Mouse (Mus musculus) heart, postnatal 4 days (tissue): ENCODE results near the gene Spocd1. TPM values are rescaled to one million over a fixed set of nuclear protein-coding genes. Genes with fewer than 3 reads are reported as not detected.

ENCODE experiments used
- DNase-seq: peaks from one replicate; pipeline ENCODE4 v3.0.0; 2021
- total RNA-seq, 2 experiments: library from RNA; stranded (reverse); gene quantifications; 2 replicates each; pipeline ENCODE4 v1.2.3; 2021

Spocd1 gene
- total RNA-seq, 2 experiments from 2014 or later: 0.11 TPM; not detected in 1

GRCm38 (mm10) chr4:129918901-129919300, 10.1 kb upstream of the Spocd1 start:
- no peak for DNase-seq

- DNase-seq: no peak
Observed at GRCm38 (mm10) chr4:129920542-129921313, 8.3 kb upstream of the Spocd1 start.

- no peak for DNase-seq
Observed at GRCm38 (mm10) chr4:129921314-129921587, 7.8 kb upstream of the Spocd1 start.

GRCm38 (mm10) chr4:129924143-129924542, 4.9 kb upstream of the Spocd1 start:
- peak; percentile 50 for DNase-seq

- DNase-seq: peak; percentile 43
Observed at GRCm38 (mm10) chr4:129924694-129925093, 4.4 kb upstream of the Spocd1 start.

GRCm38 (mm10) chr4:129926544-129926943, 2.5 kb upstream of the Spocd1 start:
- DNase-seq: peak; percentile 66

GRCm38 (mm10) chr4:129927091-129927490, 2.0 kb upstream of the Spocd1 start:
- no peak for DNase-seq

GRCm38 (mm10) chr4:129928124-129928751, 811 bp upstream of the Spocd1 start:
- DNase-seq: peak; percentile 94

- DNase-seq: no peak
Observed at GRCm38 (mm10) chr4:129933696-129934095, 4.6 kb downstream of the Spocd1 start.

GRCm38 (mm10) chr4:129934177-129934855, 5.3 kb downstream of the Spocd1 start:
- no peak for DNase-seq

- peak; percentile 59 for DNase-seq
Observed at GRCm38 (mm10) chr4:129951359-129951821, 22.3 kb downstream of the Spocd1 start.

- DNase-seq: no peak
Observed at GRCm38 (mm10) chr4:129952241-129952810, 23.3 kb downstream of the Spocd1 start.

- no peak for DNase-seq
Observed at GRCm38 (mm10) chr4:129954527-129954926, 25.5 kb downstream of the Spocd1 start.

- DNase-seq: peak; percentile 69
Observed at GRCm38 (mm10) chr4:129960180-129960944, 31.3 kb downstream of the Spocd1 start.

GRCm38 (mm10) chr4:129965294-129965693, 36.2 kb downstream of the Spocd1 start:
- no peak for DNase-seq

GRCm38 (mm10) chr4:129966201-129966600, 37.2 kb downstream of the Spocd1 start:
- no peak for DNase-seq

GRCm38 (mm10) chr4:129967024-129968014, 38.3 kb downstream of the Spocd1 start:
- DNase-seq: no peak

GRCm38 (mm10) chr4:129970168-129970567, 41.1 kb downstream of the Spocd1 start:
- DNase-seq: no peak

- no peak for DNase-seq
Observed at GRCm38 (mm10) chr4:129970861-129971260, 41.8 kb downstream of the Spocd1 start.

GRCm38 (mm10) chr4:129971989-129972388, 42.9 kb downstream of the Spocd1 start:
- DNase-seq: peak; percentile 45

GRCm38 (mm10) chr4:129974285-129974684, 45.2 kb downstream of the Spocd1 start:
- DNase-seq: no peak
